Mouse (Mus musculus) spleen, adult 2 months (tissue): Measurements from ENCODE around the gene Nos1.

Experiments
- CTCF ChIP-seq: fragments of 200-500 bp; IDR thresholded peaks from 2 replicates; pipeline ENCODE4 v1.5.1; 2011; ENCODE audit warnings: mild to moderate bottlenecking, inconsistent platforms; ENCODE audit not compliant: insufficient read depth, insufficient read length, insufficient replicate concordance; ENCODE audit errors: extremely low read depth
- POLR2A ChIP-seq: fragments of 200-500 bp; IDR thresholded peaks from 2 replicates; pipeline ENCODE4 v1.6.1; 2011; ENCODE audit warnings: low read depth, low read length, inconsistent platforms

GRCm38 (mm10) chr5:117871614-117872013, 90.8 kb downstream of the Nos1 start:
- no peak for TF ChIP-seq CTCF
- no peak for TF ChIP-seq POLR2A
